8 mouse cellular contexts compared by ENCODE assay signal in genomic region chr6:47651385-47651718, GRCm38 (mm10). TPM values are rescaled to one million over a fixed set of nuclear protein-coding genes. Genes with fewer than 3 reads are reported as not detected.
DNase-seq lines count a peak whose midpoint lies in the region; ATAC-seq and TF ChIP-seq lines count a peak whose summit lies in the region.
"Not testable (repeated sequence)": the region's sequence is repeated elsewhere in the genome, so short reads cannot be mapped to it uniquely, and the experiment has no call there.

No protein-coding gene starts in this region.

- not testable (repeated sequence) for H3K79me2 ChIP-seq in C2C12 (ENCODE audit: control insufficient read depth, insufficient read depth); liver, adult 2 months (ENCODE audit: control insufficient read depth, insufficient read depth, low read length)

- TF ChIP-seq POLR2A in cortical plate, adult 2 months (IDR thresholded peaks at IDR 0.05; ENCODE audit: extremely low read depth, insufficient read depth, low read length); liver, adult 2 months (IDR thresholded peaks at IDR 0.05; ENCODE audit: extremely low read depth, insufficient read depth, low read length): not testable (repeated sequence)

- not testable (repeated sequence) for TF ChIP-seq CTCF in C2C12 (IDR thresholded peaks at IDR 0.05; ENCODE audit: control insufficient read depth, insufficient read depth, insufficient read length); cortical plate, adult 2 months (IDR thresholded peaks at IDR 0.05; ENCODE audit: extremely low read depth, insufficient read depth, low read length); intestine, postnatal 0 days (IDR thresholded peaks at IDR 0.05; ENCODE audit: low read depth); liver, adult 2 months (IDR thresholded peaks at IDR 0.05; ENCODE audit: low read depth, low read length)

- ATAC-seq in forebrain, embryonic 14.5 days; neural tube, embryonic 12.5 days (ENCODE audit: low FRiP score, low read depth): not testable (repeated sequence)
- peak; percentile 37 for ATAC-seq in heart, embryonic 16.5 days (replicated peaks; ENCODE audit: extremely low read depth, insufficient read depth, low FRiP score)
- ATAC-seq in intestine, postnatal 0 days = peak; percentile 22
- peak; percentile 22 for ATAC-seq in megakaryocyte, adult 5-6 weeks (ENCODE audit: poor library complexity, severe bottlenecking)

- H3K27me3 ChIP-seq in C2C12 (ENCODE audit: control insufficient read depth, insufficient read depth, insufficient read length) = peaks cover 20% of the 10 kb centered on the region
- not testable (repeated sequence) for H3K27me3 ChIP-seq in forebrain, embryonic 14.5 days (replicated peaks; ENCODE audit: control insufficient read depth, insufficient read depth, low read length); heart, embryonic 16.5 days (ENCODE audit: control insufficient read depth, insufficient read depth, low read length); intestine, postnatal 0 days (replicated peaks; ENCODE audit: control insufficient read depth, insufficient read depth, low read length); liver, adult 2 months (ENCODE audit: control insufficient read depth, insufficient read depth, low read length); neural tube, embryonic 12.5 days (replicated peaks)

- H3K4me3 ChIP-seq in C2C12 (ENCODE audit: insufficient read depth, poor library complexity, severe bottlenecking) = peak overlapping the region; percentile 45
- H3K4me3 ChIP-seq in cortical plate, adult 2 months (ENCODE audit: insufficient read depth, low read length) = peak overlapping the region; percentile 70
- peak overlapping the region; percentile 66 for H3K4me3 ChIP-seq in forebrain, embryonic 14.5 days (ENCODE audit: low read depth, low read length)
- peak overlapping the region; percentile 87 for H3K4me3 ChIP-seq in heart, embryonic 16.5 days (ENCODE audit: low read length)
- H3K4me3 ChIP-seq in intestine, postnatal 0 days (ENCODE audit: low read depth, low read length) = peak overlapping the region; percentile 71
- H3K4me3 ChIP-seq in liver, adult 2 months (ENCODE audit: insufficient read depth, low read depth, low read length) = peak overlapping the region; percentile 58
- peak overlapping the region; percentile 52 for H3K4me3 ChIP-seq in neural tube, embryonic 12.5 days

- H3K27ac ChIP-seq in cortical plate, adult 2 months (ENCODE audit: insufficient read depth, low read length); heart, embryonic 16.5 days (ENCODE audit: low read length); liver, adult 2 months (replicated peaks; ENCODE audit: insufficient read depth, low read depth, low read length); neural tube, embryonic 12.5 days: not testable (repeated sequence)
- H3K27ac ChIP-seq in forebrain, embryonic 14.5 days (ENCODE audit: low read depth, low read length) = peak overlapping the region; percentile 70; the same call in 1 of the 2 replicates
- H3K27ac ChIP-seq in intestine, postnatal 0 days (ENCODE audit: low read depth, low read length) = peak overlapping the region; percentile 15; the same call in 1 of the 2 replicates

- not testable (repeated sequence) for H3K79me3 ChIP-seq in C2C12 (ENCODE audit: low read depth)

- H3K4me1 ChIP-seq in cortical plate, adult 2 months (ENCODE audit: control insufficient read depth, insufficient read depth, low read length); forebrain, embryonic 14.5 days (ENCODE audit: control insufficient read depth, insufficient read depth, low read length); heart, embryonic 16.5 days (ENCODE audit: control insufficient read depth, insufficient read depth, low read length); intestine, postnatal 0 days (replicated peaks; ENCODE audit: control insufficient read depth, insufficient read depth, low read length); liver, adult 2 months (ENCODE audit: control insufficient read depth, insufficient read depth, low read length); neural tube, embryonic 12.5 days: not testable (repeated sequence)

- peak overlapping the region; percentile 70 for H3K9ac ChIP-seq in forebrain, embryonic 14.5 days (ENCODE audit: low read length)
- peak overlapping the region; percentile 80 for H3K9ac ChIP-seq in heart, embryonic 16.5 days (ENCODE audit: low read length)
- peak overlapping the region; percentile 58 for H3K9ac ChIP-seq in intestine, postnatal 0 days (ENCODE audit: low read depth, low read length)
- H3K9ac ChIP-seq in liver, adult 2 months (ENCODE audit: low read depth, low read length) = peak overlapping the region; percentile 62
- H3K9ac ChIP-seq in neural tube, embryonic 12.5 days = peak overlapping the region; percentile 64

- H3ac ChIP-seq in C2C12 (ENCODE audit: control insufficient read depth, insufficient read length, low read depth) = peak overlapping the region; percentile 9

- H3K9me3 ChIP-seq in forebrain, embryonic 14.5 days (replicated peaks; ENCODE audit: control insufficient read depth, low read length); heart, embryonic 16.5 days (replicated peaks; ENCODE audit: control insufficient read depth, low read length); intestine, postnatal 0 days (ENCODE audit: control insufficient read depth); neural tube, embryonic 12.5 days: not testable (repeated sequence)

- under 1% methylated on average over 22 of the region's 23 CpGs for WGBS in forebrain, embryonic 14.5 days
- WGBS in heart, embryonic 16.5 days = under 1% methylated on average over 22 of the region's 23 CpGs
- WGBS in intestine, postnatal 0 days = under 1% methylated on average over 22 of the region's 23 CpGs
- WGBS in liver, adult 2 months = under 1% methylated on average over 22 of the region's 23 CpGs
- 3% methylated on average over 23 of the region's 23 CpGs for WGBS in neural tube, embryonic 12.5 days

- H3K36me3 ChIP-seq in C2C12 (ENCODE audit: control insufficient read depth, insufficient read depth); forebrain, embryonic 14.5 days (ENCODE audit: control insufficient read depth, insufficient read depth, low read length); heart, embryonic 16.5 days (ENCODE audit: control insufficient read depth, insufficient read depth); intestine, postnatal 0 days (ENCODE audit: control insufficient read depth, insufficient read depth); liver, adult 2 months (ENCODE audit: control insufficient read depth, insufficient read depth, low read length); neural tube, embryonic 12.5 days: not testable (repeated sequence)

- not testable (repeated sequence) for DNase-seq in forebrain, embryonic 14.5 days (ENCODE audit: low spot score)
- peak; percentile 4 for DNase-seq in liver, adult 2 months (ENCODE audit: extremely low read depth, low read depth, low spot score)

- peak overlapping the region; percentile 64 for H3K4me2 ChIP-seq in forebrain, embryonic 14.5 days (ENCODE audit: low read length)
- H3K4me2 ChIP-seq in heart, embryonic 16.5 days (ENCODE audit: low read depth, low read length) = peak overlapping the region; percentile 94
- peak overlapping the region; percentile 95 for H3K4me2 ChIP-seq in intestine, postnatal 0 days (replicated peaks; ENCODE audit: low read depth)
- H3K4me2 ChIP-seq in neural tube, embryonic 12.5 days (replicated peaks) = peak overlapping the region; percentile 72

RNA-seq across cellular contexts. Expression of gene Ezh2, which starts 56.2 kb away (rescaled TPM):
- 44.5 TPM for polyA plus RNA-seq in C2C12 (2012; fragmentation: generic; extraction: Trizol)
- polyA plus RNA-seq in cortical plate, adult 2 months (2012; rRNA removed) = 16.3 and 16.6 TPM in 2 replicates
- 130 and 142 TPM in 2 replicates for polyA plus RNA-seq in forebrain, embryonic 14.5 days (2014; fragmentation: Nextera tagmentation; extraction: Ambion mirVana)
- polyA plus RNA-seq in heart, embryonic 16.5 days (2015; fragmentation: Nextera tagmentation; extraction: Ambion mirVana) = 48.1 and 59.5 TPM in 2 replicates
- 38.7 and 40.7 TPM in 2 replicates for polyA plus RNA-seq in intestine, postnatal 0 days (2015; fragmentation: Nextera tagmentation; extraction: Ambion mirVana)
- total RNA-seq in liver, adult 2 months (2014; rRNA removed) = 5.6 and 6.5 TPM in 2 replicates
- 0.96 and 1.9 TPM in 2 replicates for polyA plus RNA-seq in liver, adult 2 months (2012; rRNA removed)
- 181 and 207 TPM in 2 replicates for total RNA-seq in megakaryocyte, adult 5-6 weeks (2015)
- total RNA-seq in megakaryocyte, adult 5-6 weeks (2017) = 125 and 151 TPM in 2 replicates
- 161 and 162 TPM in 2 replicates for polyA plus RNA-seq in neural tube, embryonic 12.5 days (2016; fragmentation: Nextera tagmentation; extraction: Ambion mirVana)
